Mouse (Mus musculus) forebrain, postnatal 0 days (tissue): ENCODE measurements at regions not wholly inside any gene's neighbourhood (a gene's known extent, or its start where the extent isn't known, plus 50 kb on each side); places are given as distances from the start of the nearest gene placed in this dataset.

ENCODE experiments used
- ATAC-seq: fragments of 200-750 bp; cut with Nextera tagmentation; 2 replicates; pipeline ENCODE4 v1.8.0; 2017; ENCODE audit warnings: mild to moderate bottlenecking, moderate library complexity
- DNase-seq: peaks from one replicate; pipeline ENCODE4 v3.0.0-alpha.2; 2015
- H3K27ac ChIP-seq: fragments of 300-500 bp; sonication (generic); 2 replicates; pipeline ENCODE4 v1.5.1; 2014; ENCODE audit warnings: low read depth, mild to moderate bottlenecking, antibody characterized with exemption, low read length, moderate library complexity, mixed read lengths
- H3K27me3 ChIP-seq: fragments of 300-500 bp; sonication (generic); 2 replicates; pipeline ENCODE4 v1.6.1; 2014; ENCODE audit warnings: mild to moderate bottlenecking, low read length, mixed read lengths; ENCODE audit not compliant: insufficient read depth
- H3K36me3 ChIP-seq: fragments of 300-500 bp; sonication (generic); 2 replicates; pipeline ENCODE4 v1.6.1; 2014; ENCODE audit warnings: mild to moderate bottlenecking, moderate library complexity; ENCODE audit not compliant: insufficient read depth
- H3K4me1 ChIP-seq: fragments of 300-500 bp; sonication (generic); 2 replicates; pipeline ENCODE4 v1.6.1; 2014; ENCODE audit warnings: antibody characterized with exemption; ENCODE audit not compliant: insufficient read depth
- H3K4me2 ChIP-seq: fragments of 300-500 bp; sonication (generic); 2 replicates; pipeline ENCODE4 v1.6.1; 2014; ENCODE audit warnings: low read depth, mild to moderate bottlenecking, moderate library complexity
- H3K4me3 ChIP-seq: fragments of 300-500 bp; sonication (generic); 2 replicates; pipeline ENCODE4 v1.5.1; 2014; ENCODE audit warnings: low read depth, low read length, mixed read lengths
- H3K9ac ChIP-seq: fragments of 300-500 bp; sonication (generic); 2 replicates; pipeline ENCODE4 v1.6.1; 2014; ENCODE audit warnings: mild to moderate bottlenecking
- H3K9me3 ChIP-seq: fragments of 300-500 bp; sonication (generic); 2 replicates; pipeline ENCODE4 v1.6.1; 2016; ENCODE audit warnings: low read length
- CTCF ChIP-seq: sonication (generic); IDR thresholded peaks from 2 replicates; pipeline ENCODE4 v1.5.1; 2016; ENCODE audit warnings: antibody characterized with exemption, control low read depth, low read depth
- WGBS: fragments of 180-500 bp; shearing (Covaris S2); extraction: QIAGEN DNeasy Blood & Tissue Kit; methylation state at CpG from one replicate; pipeline ENCODE4 v1.1.7; 2014; 5-methylcytosine and 5-hydroxymethylcytosine counted together

- no peak overlapping the region for H3K27ac ChIP-seq
- ATAC-seq (no peak), DNase-seq (no peak)
- no peak for TF ChIP-seq CTCF
- 32% methylated on average over 2 of the region's 2 CpGs for WGBS
- no peaks in the 10 kb centered on the region for H3K9me3 ChIP-seq
- no peak overlapping the region for H3K4me2 ChIP-seq
- H3K4me1 ChIP-seq = no peaks in the 10 kb centered on the region; the same call in 1 of the 2 replicates
- no peaks in the 10 kb centered on the region for H3K36me3 ChIP-seq
- H3K4me3 ChIP-seq = no peak overlapping the region
- H3K9ac ChIP-seq = no peak overlapping the region
- no peaks in the 10 kb centered on the region for H3K27me3 ChIP-seq
Observed at GRCm38 (mm10) chr8:7732726-7733125, 928.3 kb downstream of the Efnb2 start.

- ATAC-seq = peak; percentile 88
- TF ChIP-seq CTCF = no peak
- Histone ChIP-seq H3K4me2 (no peak overlapping the region), H3K36me3 (no peaks in the 10 kb centered on the region), H3K9me3 (no peaks in the 10 kb centered on the region), H3K27me3 (no peaks in the 10 kb centered on the region), H3K4me3 (no peak overlapping the region), H3K4me1 (no peaks in the 10 kb centered on the region), H3K9ac (no peak overlapping the region), H3K27ac (no peak overlapping the region)
- 67% methylated on average over 3 of the region's 3 CpGs for WGBS
- peak; percentile 39 for DNase-seq
Observed at GRCm38 (mm10) chr8:7721880-7722279, 939.2 kb downstream of the Efnb2 start.

GRCm38 (mm10) chr8:7718898-7719696, 941.9 kb downstream of the Efnb2 start:
- H3K4me2 ChIP-seq = no peak overlapping the region
- ATAC-seq (peak; percentile 70), DNase-seq (peak; percentile 80)
- 0 out of 2 replicates have a peak overlapping the region, but pooled peaks have one; percentile 10 for H3K27ac ChIP-seq
- H3K9me3 ChIP-seq = no peaks in the 10 kb centered on the region
- no peak overlapping the region for H3K4me3 ChIP-seq
- WGBS = 54% methylated on average over 5 of the region's 5 CpGs
- no peaks in the 10 kb centered on the region for H3K36me3 ChIP-seq
- no peaks in the 10 kb centered on the region for H3K27me3 ChIP-seq
- H3K9ac ChIP-seq = no peak overlapping the region
- H3K4me1 ChIP-seq = no peaks in the 10 kb centered on the region
- no peak for TF ChIP-seq CTCF

GRCm38 (mm10) chr8:7710764-7711163, 950.3 kb downstream of the Efnb2 start:
- Histone ChIP-seq H3K4me2 (no peak overlapping the region), H3K4me3 (no peak overlapping the region), H3K27me3 (no peaks in the 10 kb centered on the region), H3K9ac (no peak overlapping the region), H3K27ac (no peak overlapping the region), H3K4me1 (no peaks in the 10 kb centered on the region), H3K36me3 (no peaks in the 10 kb centered on the region), H3K9me3 (no peaks in the 10 kb centered on the region)
- DNase-seq (no peak), ATAC-seq (no peak)
- WGBS = 73% methylated on average over 1 of the region's 1 CpGs
- no peak for TF ChIP-seq CTCF

GRCm38 (mm10) chr8:7709406-7709805, 951.6 kb downstream of the Efnb2 start:
- DNase-seq = no peak
- no peak for ATAC-seq
- WGBS = 88% methylated on average over 1 of the region's 1 CpGs
- no peak for TF ChIP-seq CTCF
- Histone ChIP-seq H3K27ac (no peak overlapping the region), H3K36me3 (no peaks in the 10 kb centered on the region), H3K4me1 (no peaks in the 10 kb centered on the region), H3K27me3 (no peaks in the 10 kb centered on the region), H3K4me2 (no peak overlapping the region), H3K9ac (no peak overlapping the region), H3K9me3 (no peaks in the 10 kb centered on the region), H3K4me3 (no peak overlapping the region)

GRCm38 (mm10) chr8:7691355-7691996, 969.6 kb downstream of the Efnb2 start:
- Histone ChIP-seq H3K4me3 (no peak overlapping the region), H3K9ac (no peak overlapping the region), H3K9me3 (no peaks in the 10 kb centered on the region), H3K27me3 (no peaks in the 10 kb centered on the region), H3K4me1 (no peaks in the 10 kb centered on the region), H3K4me2 (no peak overlapping the region), H3K36me3 (no peaks in the 10 kb centered on the region), H3K27ac (no peak overlapping the region)
- peak; percentile 20 for DNase-seq
- no peak for TF ChIP-seq CTCF
- ATAC-seq = peak; percentile 47; the same call in 1 of the 2 replicates
- WGBS = 15% methylated on average over 2 of the region's 2 CpGs

GRCm38 (mm10) chr8:7653804-7654203, 1007.2 kb downstream of the Efnb2 start:
- ATAC-seq = no peak
- no peaks in the 10 kb centered on the region for H3K9me3 ChIP-seq

More at GRCm38 (mm10) chr8:7653804-7654203, 1007.2 kb downstream of the Efnb2 start:
- H3K36me3 ChIP-seq = no peaks in the 10 kb centered on the region
- H3K9ac ChIP-seq = no peak overlapping the region
- no peaks in the 10 kb centered on the region for H3K27me3 ChIP-seq
- no peak for TF ChIP-seq CTCF
- H3K4me3 ChIP-seq = no peak overlapping the region
- H3K4me1 ChIP-seq = no peaks in the 10 kb centered on the region
- no peak for DNase-seq
- H3K4me2 ChIP-seq = no peak overlapping the region
- H3K27ac ChIP-seq = no peak overlapping the region
